Mouse (Mus musculus) heart, postnatal 0 days (tissue): ENCODE measurements at regions not wholly inside any gene's neighbourhood (a gene's known extent, or its start where the extent isn't known, plus 50 kb on each side); places are given as distances from the start of the nearest gene placed in this dataset.

Experiments
- ATAC-seq: fragments of 200-750 bp; cut with Nextera tagmentation; 2 replicates; pipeline ENCODE4 v1.8.0; 2017; ENCODE audit warnings: low read depth, moderate number of reproducible peaks, moderate library complexity; ENCODE audit not compliant: insufficient read depth
- DNase-seq: peaks from one replicate; pipeline ENCODE4 v3.0.0-alpha.2; 2016; ENCODE audit warnings: low spot score
- H3K27ac ChIP-seq: fragments of 300-500 bp; sonication (generic); 2 replicates; pipeline ENCODE4 v1.5.1; 2014; ENCODE audit warnings: low read depth, mild to moderate bottlenecking
- H3K27me3 ChIP-seq: fragments of 300-500 bp; sonication (generic); 2 replicates; pipeline ENCODE4 v1.6.1; 2014; ENCODE audit warnings: low read length, mixed read lengths; ENCODE audit not compliant: control insufficient read depth, insufficient read depth
- H3K36me3 ChIP-seq: fragments of 300-500 bp; sonication (generic); replicated peaks from 2 replicates; pipeline ENCODE4 v1.6.1; 2014; ENCODE audit warnings: low read length, mixed read lengths; ENCODE audit not compliant: control insufficient read depth, insufficient read depth
- H3K4me1 ChIP-seq: fragments of 300-500 bp; sonication (generic); 2 replicates; pipeline ENCODE4 v1.6.1; 2014; ENCODE audit warnings: antibody characterized with exemption; ENCODE audit not compliant: control insufficient read depth, insufficient read depth
- H3K4me2 ChIP-seq: fragments of 300-500 bp; sonication (generic); 2 replicates; pipeline ENCODE4 v1.6.1; 2014; ENCODE audit warnings: low read depth, mild to moderate bottlenecking, low read length, moderate library complexity
- H3K4me3 ChIP-seq: fragments of 300-500 bp; sonication (generic); 2 replicates; pipeline ENCODE4 v1.5.1; 2014; ENCODE audit warnings: low read depth, low read length
- H3K9ac ChIP-seq: fragments of 300-500 bp; sonication (generic); replicated peaks from 2 replicates; pipeline ENCODE4 v1.6.1; 2014; ENCODE audit warnings: low read depth, low read length, mixed read lengths
- H3K9me3 ChIP-seq: fragments of 300-500 bp; sonication (generic); replicated peaks from 2 replicates; pipeline ENCODE4 v1.6.1; 2016; ENCODE audit warnings: low read length; ENCODE audit not compliant: control insufficient read depth
- CTCF ChIP-seq: IDR thresholded peaks from 2 replicates; pipeline ENCODE4 v1.5.1; 2016; ENCODE audit warnings: antibody characterized with exemption, control low read depth, low read depth
- EP300 ChIP-seq: IDR thresholded peaks from 2 replicates; pipeline ENCODE4 v1.6.1; 2016; ENCODE audit warnings: antibody characterized with exemption, low read depth
- WGBS: fragments of 180-500 bp; shearing (Covaris S2); extraction: QIAGEN DNeasy Blood & Tissue Kit; methylation state at CpG from one replicate; pipeline ENCODE4 v1.1.7; 2014; 5-methylcytosine and 5-hydroxymethylcytosine counted together

- no peak for DNase-seq
- TF ChIP-seq CTCF: no peak
- TF ChIP-seq EP300: no peak
- no peaks in the 10 kb centered on the region; the same call in 1 of the 2 replicates for H3K9me3 ChIP-seq
- WGBS: 78% methylated on average over 6 of the region's 6 CpGs
- no peak overlapping the region for H3K27ac ChIP-seq
- no peak overlapping the region for H3K9ac ChIP-seq
- no peak overlapping the region for H3K4me3 ChIP-seq
- no peaks in the 10 kb centered on the region for H3K36me3 ChIP-seq
- H3K4me2 ChIP-seq: no peak overlapping the region
- no peak for ATAC-seq
- H3K4me1 ChIP-seq: no peaks in the 10 kb centered on the region
- peaks cover 39% of the 10 kb centered on the region for H3K27me3 ChIP-seq
These were observed 228.2 kb downstream of the Uaca start for GRCm38 (mm10) chr9:61022371-61023026.

DNA sequence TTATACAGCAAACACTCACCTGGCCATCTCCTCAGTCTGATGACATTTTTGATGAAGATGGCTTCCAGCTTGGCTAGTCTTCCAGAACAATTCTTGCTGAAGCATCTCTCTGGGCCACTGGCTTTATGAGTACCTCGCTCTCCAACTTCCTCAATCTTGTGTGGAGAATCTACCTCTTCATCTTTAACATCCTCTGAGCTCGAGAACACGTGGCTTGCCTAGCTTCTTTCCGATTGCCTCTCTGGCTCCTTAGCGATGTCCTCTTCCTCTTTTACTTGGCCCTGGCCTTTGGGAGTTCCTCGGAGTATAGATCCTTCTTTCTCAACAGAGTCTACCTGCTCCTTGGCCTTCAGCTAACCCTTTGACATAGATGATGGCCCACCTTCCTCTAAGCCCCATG lies 231.0 kb downstream of the Uaca start:
- Histone ChIP-seq H3K9me3 (no peaks in the 10 kb centered on the region; the same call in 1 of the 2 replicates), H3K27ac (no peak overlapping the region), H3K4me1 (no peaks in the 10 kb centered on the region), H3K4me3 (no peak overlapping the region), H3K9ac (no peak overlapping the region), H3K27me3 (peaks cover 44% of the 10 kb centered on the region), H3K4me2 (no peak overlapping the region), H3K36me3 (no peaks in the 10 kb centered on the region)
- TF ChIP-seq CTCF: no peak
- no peak for DNase-seq
- no peak for ATAC-seq
- 76% methylated on average over 6 of the region's 6 CpGs for whole genome bisulfite sequencing

- Histone ChIP-seq H3K4me3 (no peak overlapping the region), H3K27ac (no peak overlapping the region), H3K36me3 (no peaks in the 10 kb centered on the region), H3K27me3 (peaks cover 47% of the 10 kb centered on the region), H3K4me2 (no peak overlapping the region), H3K9me3 (no peaks in the 10 kb centered on the region), H3K9ac (no peak overlapping the region), H3K4me1 (no peaks in the 10 kb centered on the region)
- 79% methylated on average over 12 of the region's 12 CpGs for WGBS
- no peak for ATAC-seq
- no peak for DNase-seq
- TF ChIP-seq CTCF: no peak
- TF ChIP-seq EP300: no peak
These were observed 234.5 kb downstream of the Uaca start for GRCm38 (mm10) chr9:61028775-61029401.

GRCm38 (mm10) chr9:61031699-61032447 lies 237.5 kb downstream of the Uaca start:
- no peak for TF ChIP-seq CTCF
- H3K9me3 ChIP-seq: no peaks in the 10 kb centered on the region
- H3K4me2 ChIP-seq: peak overlapping the region; percentile 22
- DNase-seq: peak; percentile 51
- H3K4me1 ChIP-seq: no peaks in the 10 kb centered on the region
- ATAC-seq: peak; percentile 47; the same call in 1 of the 2 replicates
- 52% methylated on average over 26 of the region's 26 CpGs for WGBS
- no peak overlapping the region for H3K9ac ChIP-seq
- H3K27me3 ChIP-seq: peaks cover 36% of the 10 kb centered on the region
- no peaks in the 10 kb centered on the region for H3K36me3 ChIP-seq
- H3K4me3 ChIP-seq: no peak overlapping the region
- peak overlapping the region; percentile 20; the same call in 1 of the 2 replicates for H3K27ac ChIP-seq

DNA sequence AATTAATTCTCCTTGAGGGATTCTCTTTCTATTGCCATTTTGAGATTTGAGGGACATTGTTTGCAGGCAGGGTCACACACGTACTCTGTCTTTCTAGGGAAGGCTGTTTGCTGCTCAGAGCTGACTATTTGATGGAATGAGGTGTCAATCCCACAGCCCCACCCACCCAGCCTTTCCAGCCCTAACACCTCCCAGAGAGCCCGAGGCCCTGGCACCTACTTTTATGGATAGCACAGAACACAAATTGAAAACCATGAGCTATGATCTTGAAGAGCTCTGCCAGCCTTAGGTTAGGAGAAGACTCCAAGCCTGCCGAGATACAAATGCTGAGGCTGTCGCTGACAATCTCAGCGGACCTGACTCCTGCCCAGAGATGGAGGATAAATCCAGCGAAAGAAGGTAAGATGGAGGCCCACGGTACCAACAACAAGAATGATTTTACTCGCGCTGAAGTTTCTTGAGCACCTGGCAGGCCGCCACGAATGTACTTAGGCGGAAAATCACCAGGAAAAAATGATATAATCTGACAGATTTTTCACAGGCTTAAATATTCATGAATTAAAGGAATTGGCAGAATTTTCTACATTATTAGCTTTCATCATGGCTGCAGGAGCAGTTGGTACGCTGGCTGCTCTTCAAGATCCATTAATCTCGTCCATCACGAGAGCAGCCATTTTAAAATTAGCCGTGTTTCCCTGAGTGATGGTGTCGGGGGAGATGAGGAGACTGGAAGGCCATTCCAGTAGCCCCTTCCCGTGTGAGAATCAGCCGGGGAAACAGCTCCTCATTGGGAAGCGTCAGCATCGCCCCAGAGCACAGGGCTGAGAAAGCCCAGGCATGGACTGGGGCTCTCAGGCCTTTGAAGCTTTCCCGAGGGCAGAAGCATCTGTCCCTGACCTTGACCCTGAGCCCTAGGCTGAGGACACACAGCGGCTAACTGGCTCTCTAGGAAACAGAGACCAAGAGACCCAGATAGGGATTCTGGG lies 238.4 kb downstream of the Uaca start:
- Histone ChIP-seq H3K36me3 (no peaks in the 10 kb centered on the region), H3K4me1 (no peaks in the 10 kb centered on the region), H3K4me2 (peak overlapping the region; percentile 22; the same call in 1 of the 2 replicates), H3K9ac (no peak overlapping the region), H3K27me3 (peaks cover 38% of the 10 kb centered on the region), H3K9me3 (no peaks in the 10 kb centered on the region), H3K4me3 (no peak overlapping the region), H3K27ac (peak overlapping the region; percentile 20; the same call in 1 of the 2 replicates)
- TF ChIP-seq CTCF (no peak), EP300 (no peak)
- WGBS: 67% methylated on average over 23 of the region's 23 CpGs
- DNase-seq (no peak), ATAC-seq (no peak)
